Mouse (Mus musculus) adrenal gland, adult 8-10 months (tissue): ENCODE data around the gene Zfp444. TPM values are rescaled to one million over a fixed set of nuclear protein-coding genes. Genes with fewer than 3 reads are reported as not detected.
"Not testable (repeated sequence)": the region's sequence is repeated elsewhere in the genome, so short reads cannot be mapped to it uniquely, and the experiment has no call there.

ENCODE experiments used
- DNase-seq: peaks from one replicate; pipeline ENCODE4 v3.0.0; 2022
- total RNA-seq, 4 experiments: library from RNA; stranded (reverse); gene quantifications; 2 replicates each; pipeline ENCODE4 v1.2.4; 2022

Zfp444 gene
- total RNA-seq, 4 experiments from 2014 or later, result 33.7 to 39.7 (median 35.2) TPM

- DNase-seq, result no peak
Measured at GRCm38 (mm10) chr7:6220147-6220546, 48.1 kb downstream of the Zfp444 start.

GRCm38 (mm10) chr7:6221978-6222377 lies 50.0 kb downstream of the Zfp444 start, which contains the start of gene Zscan5b:
Zscan5b (plus strand) TSS chr7:6222278.
- DNase-seq, result no peak

GRCm38 (mm10) chr7:6228491-6228890 lies 56.5 kb downstream of the Zfp444 start:
- not testable (repeated sequence) for DNase-seq

GRCm38 (mm10) chr7:6239787-6240186 lies 67.8 kb downstream of the Zfp444 start:
- DNase-seq, result no peak

- not testable (repeated sequence) for DNase-seq
Measured at GRCm38 (mm10) chr7:6240841-6241425, 68.9 kb downstream of the Zfp444 start.

Other genes starting within 250 kb of the Zfp444 start
- gene Vmn1r65, start 161.2 kb upstream of the Zfp444 start, total RNA-seq, result not detected
- gene Nlrp4c, start 127.1 kb upstream of the Zfp444 start, total RNA-seq, result not detected
- gene Zfp787, start 16.2 kb upstream of the Zfp444 start, total RNA-seq, result 10 to 100 TPM; 42.8 to 60.3 (median 58.4) TPM
- not detected for gene Galp, start 24.9 kb downstream of the Zfp444 start, total RNA-seq
- gene Zscan5b, start 50.1 kb downstream of the Zfp444 start, total RNA-seq, result not detected
- not detected for gene Epp13, start 80.5 kb downstream of the Zfp444 start, total RNA-seq
- gene Zfp667, start 114.4 kb downstream of the Zfp444 start, total RNA-seq, result 10 to 100 TPM; 10.0 to 15.3 (median 11.3) TPM
- gene Zfp583, start 159.1 kb downstream of the Zfp444 start, total RNA-seq, result 1 to 10 TPM; 4.1 to 4.7 (median 4.4) TPM
- gene Gm3854, start 171.5 kb downstream of the Zfp444 start, total RNA-seq, result 1 to 10 TPM; 1.0 to 2.2 (median 1.4) TPM
- gene Zfp78, start 191.1 kb downstream of the Zfp444 start, total RNA-seq, result 1 to 10 TPM; 2.7 to 5.0 (median 3.8) TPM
- 1 to 10 TPM; 4.2 to 9.0 (median 6.5) TPM for gene Zfp28, start 211.1 kb downstream of the Zfp444 start, total RNA-seq
- gene Smim17, start 226.5 kb downstream of the Zfp444 start, total RNA-seq, result 1 to 10 TPM in 2 of 4 experiments, under 1 TPM in 2; 0.35 to 1.4 (median 0.78) TPM
- under 1 TPM in 1 of 4 experiments, not detected in 3; 0.05 TPM for gene Gm20715, start 238.1 kb downstream of the Zfp444 start, total RNA-seq